Mouse (Mus musculus) adrenal gland, postnatal 36 days (tissue): ENCODE measurements at regions not wholly inside any gene's neighbourhood (a gene's known extent, or its start where the extent isn't known, plus 50 kb on each side); places are given as distances from the start of the nearest gene placed in this dataset.

Experiments
- DNase-seq, 2 experiments: peaks; one replicate each; pipeline ENCODE4 v3.0.0; 2021; ENCODE audit warnings: mixed read lengths in 1 of 2

DNA sequence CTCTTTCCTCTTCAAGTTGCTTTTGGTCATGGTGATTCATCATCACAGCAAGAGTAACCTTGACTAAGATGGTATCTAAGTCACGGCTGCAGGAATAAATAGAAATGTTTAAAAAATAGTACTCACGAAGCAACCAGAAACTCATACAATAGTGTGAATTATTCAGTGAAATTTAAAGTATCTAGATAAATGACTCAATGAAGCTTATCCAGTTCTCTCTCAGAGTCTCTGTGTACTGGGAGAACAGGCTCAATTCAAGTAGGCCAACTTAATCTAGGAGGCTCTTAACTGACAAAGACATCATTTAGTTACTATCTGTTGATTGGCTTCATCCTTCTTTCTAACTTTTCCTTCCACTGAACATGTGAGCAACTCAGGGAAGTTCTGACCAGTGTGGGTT is 175.5 kb upstream of the Pcdh15 start:
- DNase-seq, result no peak

DNA sequence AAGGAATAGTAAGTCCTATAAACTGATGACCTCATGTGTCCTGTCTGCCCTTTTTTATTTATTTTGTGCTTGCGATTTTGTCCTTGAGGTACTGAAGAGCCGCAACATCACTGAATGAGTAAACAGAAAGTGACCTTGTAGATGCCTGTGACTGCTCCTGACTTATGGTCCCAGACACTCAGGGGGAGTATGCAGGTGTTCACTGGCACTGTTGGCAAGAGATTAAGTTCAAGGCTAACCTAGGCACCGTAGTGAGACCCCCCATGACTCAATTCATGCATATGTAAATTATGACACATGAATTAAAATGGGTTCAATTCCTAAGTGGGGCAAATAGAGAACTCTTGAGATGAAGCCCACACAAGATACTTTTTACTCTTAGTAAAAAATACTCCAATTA is 142.2 kb upstream of the Pcdh15 start:
- no peak for DNase-seq

DNA sequence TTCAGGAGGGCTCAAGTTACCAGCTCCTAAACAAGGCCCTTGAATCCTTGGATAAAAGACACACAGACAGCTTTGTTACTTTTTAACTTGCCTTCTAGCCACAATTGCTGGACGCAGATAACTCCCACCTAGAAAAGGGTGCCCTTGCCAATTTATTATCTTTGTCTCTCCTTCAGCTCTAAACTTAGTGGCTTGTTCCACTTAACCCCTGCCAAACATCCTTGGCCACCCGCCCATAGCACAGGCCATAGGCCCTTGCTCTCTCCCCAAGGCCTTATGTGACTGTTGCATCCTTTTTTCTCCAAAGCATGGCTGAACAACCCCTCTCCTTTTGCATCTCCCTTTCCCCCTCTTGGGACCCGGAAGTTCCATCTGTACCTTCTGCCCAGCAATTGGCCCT is 139.1 kb upstream of the Pcdh15 start:
- no peak for DNase-seq

DNA sequence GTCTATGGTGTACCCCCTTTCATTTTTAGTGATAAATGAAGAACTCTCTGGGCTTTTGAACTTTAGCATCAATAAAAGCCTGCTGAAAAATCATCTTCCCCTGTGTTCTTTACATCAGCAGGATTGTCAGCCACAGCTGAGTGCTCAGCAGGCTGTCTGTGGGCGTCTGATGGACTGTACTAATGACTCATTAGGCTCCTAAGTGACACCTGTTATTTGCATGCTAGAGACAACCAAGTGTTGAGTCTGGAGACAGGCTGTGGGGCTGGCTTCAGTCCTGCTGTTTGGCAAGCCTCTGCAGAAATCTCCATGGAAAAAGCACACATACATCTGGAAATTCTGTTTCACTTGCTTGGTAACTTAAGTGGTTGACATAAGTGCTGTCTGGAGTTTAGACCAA is 117.8 kb upstream of the Pcdh15 start:
- no peak for DNase-seq

DNA sequence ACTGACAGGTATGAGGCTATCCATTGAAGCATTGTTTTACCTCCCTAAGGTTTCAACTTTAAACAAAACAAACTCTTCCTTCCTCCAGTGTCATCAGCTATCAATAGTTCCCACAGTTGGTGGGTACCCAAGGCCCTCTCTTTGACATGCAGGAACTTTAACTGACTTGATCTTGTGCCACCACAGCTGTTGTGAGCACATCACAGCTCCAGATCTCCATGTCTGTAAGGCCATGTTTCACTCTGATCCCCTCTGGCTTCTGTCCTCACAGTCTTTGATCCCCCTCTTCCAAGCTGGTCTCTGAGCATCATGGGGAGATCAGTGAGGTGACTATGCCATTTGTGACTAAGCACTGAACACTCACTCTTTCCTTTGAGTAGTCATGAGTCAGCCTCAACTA is 110.8 kb upstream of the Pcdh15 start:
- no peak for DNase-seq

DNA sequence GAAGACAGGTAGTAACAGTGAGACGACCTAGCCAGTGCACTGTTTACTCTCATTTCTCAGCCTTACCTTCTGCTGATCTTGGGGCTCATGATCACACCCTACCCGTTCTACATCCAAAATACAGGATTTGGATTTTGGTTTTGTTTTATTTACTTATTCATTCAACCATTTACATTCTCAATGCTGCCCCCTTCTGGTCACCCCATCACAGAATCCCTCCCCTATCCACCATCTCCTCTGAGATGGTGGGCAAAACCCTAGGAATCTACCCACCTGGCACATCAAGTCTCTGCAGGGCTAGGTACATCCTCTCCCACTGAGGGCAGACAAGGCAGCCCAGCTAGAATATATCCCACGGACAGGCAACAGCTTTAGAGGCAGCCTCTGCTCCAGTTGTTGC is 88.2 kb upstream of the Pcdh15 start:
- peak; percentile 9 to 34 for DNase-seq

DNA sequence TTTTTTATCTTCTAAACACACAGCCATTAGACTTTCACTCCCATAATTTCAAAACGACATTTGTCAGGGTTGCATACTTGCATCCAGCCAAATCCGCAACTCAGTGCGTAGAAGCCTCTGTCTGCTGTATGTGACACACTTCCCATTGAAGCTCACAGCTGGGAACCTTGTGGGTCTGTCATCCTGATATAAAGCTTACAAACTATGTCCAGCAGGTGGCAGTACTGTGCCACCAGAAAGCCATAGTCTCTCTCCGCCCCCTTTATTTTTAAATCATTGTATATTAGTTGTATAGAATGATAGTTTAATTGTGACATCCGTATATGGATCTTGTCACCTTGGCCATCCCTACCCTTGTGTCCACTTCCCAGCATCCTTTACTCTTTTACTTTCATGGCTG is 87.3 kb upstream of the Pcdh15 start:
- DNase-seq, result peak in 1 of 2 experiments; percentile 1

DNA sequence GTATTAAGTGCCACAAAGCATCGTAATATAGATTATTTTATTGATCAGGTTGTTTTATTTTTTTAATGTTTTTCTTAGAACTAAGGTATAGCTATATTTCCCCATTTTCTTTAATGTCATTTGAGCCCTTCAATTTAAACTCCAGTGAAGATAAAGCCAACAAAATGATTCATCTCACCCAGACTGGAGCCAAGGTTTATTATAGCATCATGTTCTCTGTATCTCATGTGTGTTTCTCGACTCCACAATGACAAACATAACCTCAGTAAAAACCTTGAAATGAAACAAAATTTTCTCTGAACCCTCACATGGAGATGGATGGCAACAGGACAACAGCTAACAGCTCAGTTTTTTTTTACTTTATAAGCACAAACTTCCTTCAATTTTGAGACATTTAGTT is 61.7 kb upstream of the Pcdh15 start:
- DNase-seq, result no peak

DNA sequence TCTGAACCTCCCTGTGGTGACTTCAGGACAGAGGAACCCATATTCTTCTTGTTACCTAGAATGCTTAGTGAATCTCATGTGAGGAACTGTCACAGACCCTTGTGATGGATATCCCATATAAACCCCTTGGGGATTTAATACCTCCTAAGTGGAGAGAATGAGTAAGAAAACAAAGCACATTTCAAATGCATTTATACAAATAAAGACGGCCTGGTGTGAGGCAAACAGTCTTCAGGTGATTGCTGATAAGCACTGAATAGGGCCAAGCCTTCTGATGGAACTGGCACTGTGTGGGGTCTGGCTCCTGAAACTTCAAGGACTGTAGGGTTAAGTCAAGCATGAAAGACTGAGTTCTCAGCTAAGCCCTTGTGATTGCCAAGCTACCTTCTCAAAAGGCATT is 59.6 kb upstream of the Pcdh15 start:
- no peak for DNase-seq
